Mouse (Mus musculus): ENCODE measurements at regions not wholly inside any gene's neighbourhood (a gene's known extent, or its start where the extent isn't known, plus 50 kb on each side); places are given as distances from the start of the nearest gene placed in this dataset.

GRCm38 (mm10) chr4:97394697-97395280 is 211.8 kb upstream of the Gm10192 start:
- no peak for ATAC-seq (ENCODE audit: insufficient number of reproducible peaks, low FRiP score, low TSS enrichment)

GRCm38 (mm10) chr4:97381084-97381483 is 198.1 kb upstream of the Gm10192 start:
- ATAC-seq (ENCODE audit: insufficient number of reproducible peaks, low FRiP score, low TSS enrichment), result no peak

- ATAC-seq (ENCODE audit: insufficient number of reproducible peaks, low FRiP score, low TSS enrichment), result no peak
Measured at GRCm38 (mm10) chr4:97377593-97378542, 194.9 kb upstream of the Gm10192 start.

- ATAC-seq (ENCODE audit: insufficient number of reproducible peaks, low FRiP score, low TSS enrichment), result no peak
Measured at GRCm38 (mm10) chr4:97360473-97360872, 177.5 kb upstream of the Gm10192 start.

- ATAC-seq (ENCODE audit: insufficient number of reproducible peaks, low FRiP score, low TSS enrichment), result no peak
Measured at GRCm38 (mm10) chr4:97357958-97358357, 175.0 kb upstream of the Gm10192 start.

GRCm38 (mm10) chr4:97346799-97347198 is 163.8 kb upstream of the Gm10192 start:
- no peak for ATAC-seq (ENCODE audit: insufficient number of reproducible peaks, low FRiP score, low TSS enrichment)

GRCm38 (mm10) chr4:97344335-97344734 is 161.4 kb upstream of the Gm10192 start:
- ATAC-seq (ENCODE audit: insufficient number of reproducible peaks, low FRiP score, low TSS enrichment), result no peak

GRCm38 (mm10) chr4:97343378-97343777 is 160.4 kb upstream of the Gm10192 start:
- no peak for ATAC-seq (ENCODE audit: insufficient number of reproducible peaks, low FRiP score, low TSS enrichment)

Data from cerebellum, adult (tissue).